Mouse (Mus musculus): ENCODE measurements at regions not wholly inside any gene's neighbourhood (a gene's known extent, or its start where the extent isn't known, plus 50 kb on each side); places are given as distances from the start of the nearest gene placed in this dataset.

- TF ChIP-seq E2F4 (IDR thresholded peaks at IDR 0.05; ENCODE audit: borderline replicate concordance, low read depth, low read length) (no peak), CTCF (IDR thresholded peaks at IDR 0.05 in 2 of 3, conservative IDR thresholded peaks at IDR 0.05 in 1 of 3; ENCODE audit: control insufficient read depth in 1 of 3, insufficient read depth in 1 of 3, low read depth in 2 of 3, low read length in 3 of 3, poor library complexity in 1 of 3, severe bottlenecking in 1 of 3) (peak in 2 of 3 experiments; percentile 9 to 26; a peak in 2 of 6 replicates), HCFC1 (IDR thresholded peaks at IDR 0.05; ENCODE audit: low read depth, low read length) (no peak), EP300 (IDR thresholded peaks at IDR 0.05; ENCODE audit: low read depth in 1 of 2, low read length in 2 of 2) (no peak), MYB (IDR thresholded peaks at IDR 0.05; ENCODE audit: low read depth, low read length) (no peak), POLR2A (IDR thresholded peaks at IDR 0.05; ENCODE audit: control insufficient read depth in 1 of 2, insufficient read depth in 1 of 2, low read depth in 1 of 2, low read length in 2 of 2, poor library complexity in 1 of 2) (no peak), KAT2A (conservative IDR thresholded peaks at IDR 0.05; ENCODE audit: low read depth, low read length) (no peak), USF1 (IDR thresholded peaks at IDR 0.05; ENCODE audit: low read depth, low read length) (no peak)
Measured at GRCm38 (mm10) chr15:45180173-45180572, 5046.0 kb downstream of the 9330182O14Rik start.

All from MEL (cell line).